Mouse (Mus musculus) embryonic facial prominence, embryonic 15.5 days (tissue): ENCODE measurements around the gene Msi2. TPM values are rescaled to one million over a fixed set of nuclear protein-coding genes. Genes with fewer than 3 reads are reported as not detected.

Experiments
- ATAC-seq: fragments of 200-750 bp; cut with Nextera tagmentation; 2 replicates; pipeline ENCODE4 v1.8.0; 2017; ENCODE audit warnings: low read depth, moderate TSS enrichment; ENCODE audit not compliant: insufficient number of reproducible peaks, low FRiP score, low TSS enrichment
- H3K27ac ChIP-seq: fragments of 300-500 bp; sonication (generic); replicated peaks from 2 replicates; pipeline ENCODE4 v1.5.1; 2015; ENCODE audit warnings: mild to moderate bottlenecking, inconsistent platforms
- H3K27me3 ChIP-seq: fragments of 300-500 bp; sonication (generic); 2 replicates; pipeline ENCODE4 v1.6.1; 2015; ENCODE audit warnings: inconsistent platforms
- H3K36me3 ChIP-seq: fragments of 300-500 bp; sonication (generic); 2 replicates; pipeline ENCODE4 v1.6.1; 2015; ENCODE audit warnings: mild to moderate bottlenecking, inconsistent platforms
- H3K4me1 ChIP-seq: fragments of 300-500 bp; sonication (generic); 2 replicates; pipeline ENCODE4 v1.6.1; 2015; ENCODE audit warnings: inconsistent platforms
- H3K4me2 ChIP-seq: fragments of 300-500 bp; sonication (generic); replicated peaks from 2 replicates; pipeline ENCODE4 v1.6.1; 2015; ENCODE audit warnings: mild to moderate bottlenecking, inconsistent platforms
- H3K4me3 ChIP-seq: fragments of 300-500 bp; sonication (generic); replicated peaks from 2 replicates; pipeline ENCODE4 v1.5.1; 2015; ENCODE audit warnings: mild to moderate bottlenecking, inconsistent platforms
- H3K9ac ChIP-seq: fragments of 300-500 bp; sonication (generic); 2 replicates; pipeline ENCODE4 v1.6.1; 2015; ENCODE audit warnings: inconsistent platforms
- H3K9me3 ChIP-seq: fragments of 300-500 bp; sonication (generic); replicated peaks from 2 replicates; pipeline ENCODE4 v1.6.1; 2016; ENCODE audit warnings: inconsistent platforms
- WGBS: fragments of 180-500 bp; shearing (Covaris S2); methylation state at CpG from one replicate; pipeline ENCODE4 v1.1.7; 2015; 5-methylcytosine and 5-hydroxymethylcytosine counted together
- polyA plus RNA-seq: library from polyadenylated mRNA; unstranded; fragments of >200 nt; fragmentation: Nextera tagmentation; extraction: Ambion mirVana; gene quantifications from 2 replicates; pipeline ENCODE4 v1.2.1, GENCODE M21; 2015

Gene Msi2
- polyA plus RNA-seq, 1 experiment from 2014 or later = 19.7 TPM

DNA sequence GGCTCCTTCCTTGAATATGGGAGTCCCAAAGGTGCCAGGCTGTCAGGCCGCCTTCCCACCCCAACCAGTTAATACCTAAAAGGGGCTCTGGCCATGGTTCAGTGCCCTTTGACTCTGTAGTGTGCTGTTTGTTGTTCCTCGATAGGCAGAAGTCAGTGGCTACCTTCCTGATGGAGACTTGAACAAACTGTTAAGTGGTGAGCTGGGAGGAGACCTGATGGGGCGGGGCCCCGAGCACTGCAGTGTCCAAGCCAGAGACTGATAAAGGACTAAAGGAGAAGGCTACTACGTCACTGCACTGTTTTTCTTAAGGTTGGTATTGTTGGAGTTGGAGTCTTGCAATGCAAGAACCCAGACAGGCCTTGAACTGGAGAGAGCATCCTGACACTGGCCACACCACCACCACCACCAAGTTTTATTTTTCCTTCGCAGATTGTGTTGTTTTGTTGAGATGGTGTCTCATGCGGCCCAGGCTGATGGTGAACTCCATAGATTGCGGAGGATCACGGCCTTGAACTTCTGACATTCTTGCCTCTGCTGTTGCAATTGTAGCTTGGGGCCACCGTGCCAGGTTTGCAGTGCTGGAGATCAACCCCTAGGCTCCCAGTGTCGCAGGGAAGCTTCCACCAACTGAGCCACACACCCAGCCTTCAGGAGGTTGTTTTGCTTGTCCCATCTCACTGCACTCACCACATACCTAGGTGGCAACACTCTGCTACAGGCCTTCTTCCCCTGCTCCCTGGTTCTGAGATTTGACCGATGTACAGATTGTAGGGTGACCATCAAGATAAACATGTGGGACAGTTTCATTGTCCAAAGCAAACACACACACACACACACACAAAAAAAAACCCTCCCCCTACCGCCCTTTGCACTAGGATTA lies 2.2 kb upstream of the Msi2 start:
- Histone ChIP-seq H3K9me3 (no peaks in the 10 kb centered on the region), H3K9ac (no peak overlapping the region), H3K4me1 (peaks cover 9% of the 10 kb centered on the region), H3K27me3 (0 out of 2 replicates have a peak, but pooled peaks cover 2% of the 10 kb centered on the region), H3K36me3 (no peaks in the 10 kb centered on the region), H3K4me2 (no peak overlapping the region), H3K27ac (no peak overlapping the region), H3K4me3 (no peak overlapping the region)
- WGBS = 84% methylated on average over 13 of the region's 13 CpGs
- ATAC-seq = no peak

DNA sequence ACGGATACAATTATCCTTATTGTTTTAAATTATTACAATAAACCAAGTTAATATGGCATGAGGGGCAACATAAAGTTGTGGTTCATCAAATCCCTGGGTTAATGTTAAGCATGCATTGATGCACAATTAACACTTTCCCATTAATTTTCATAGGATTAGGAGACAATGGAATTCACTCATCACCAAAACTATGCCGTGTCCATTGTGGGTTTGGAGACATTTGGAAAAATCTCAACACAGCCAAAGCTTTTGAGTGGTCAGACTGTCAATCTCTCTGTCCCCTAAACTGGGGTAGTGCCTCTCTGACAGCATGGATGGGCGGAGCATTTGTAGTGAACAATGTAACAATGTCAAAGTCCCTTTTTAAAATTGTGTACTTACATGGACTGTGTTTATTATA lies 1.3 kb upstream of the Msi2 start:
- Histone ChIP-seq H3K27me3 (0 out of 2 replicates have a peak, but pooled peaks cover 2% of the 10 kb centered on the region), H3K4me1 (peaks cover 18% of the 10 kb centered on the region), H3K36me3 (no peaks in the 10 kb centered on the region), H3K4me3 (peak overlapping the region; percentile 94; the same call in 1 of the 2 replicates), H3K9me3 (no peaks in the 10 kb centered on the region), H3K27ac (no peak overlapping the region), H3K9ac (no peak overlapping the region), H3K4me2 (no peak overlapping the region; the same call in 1 of the 2 replicates)
- 49% methylated on average over 3 of the region's 3 CpGs for WGBS
- no peak for ATAC-seq

DNA sequence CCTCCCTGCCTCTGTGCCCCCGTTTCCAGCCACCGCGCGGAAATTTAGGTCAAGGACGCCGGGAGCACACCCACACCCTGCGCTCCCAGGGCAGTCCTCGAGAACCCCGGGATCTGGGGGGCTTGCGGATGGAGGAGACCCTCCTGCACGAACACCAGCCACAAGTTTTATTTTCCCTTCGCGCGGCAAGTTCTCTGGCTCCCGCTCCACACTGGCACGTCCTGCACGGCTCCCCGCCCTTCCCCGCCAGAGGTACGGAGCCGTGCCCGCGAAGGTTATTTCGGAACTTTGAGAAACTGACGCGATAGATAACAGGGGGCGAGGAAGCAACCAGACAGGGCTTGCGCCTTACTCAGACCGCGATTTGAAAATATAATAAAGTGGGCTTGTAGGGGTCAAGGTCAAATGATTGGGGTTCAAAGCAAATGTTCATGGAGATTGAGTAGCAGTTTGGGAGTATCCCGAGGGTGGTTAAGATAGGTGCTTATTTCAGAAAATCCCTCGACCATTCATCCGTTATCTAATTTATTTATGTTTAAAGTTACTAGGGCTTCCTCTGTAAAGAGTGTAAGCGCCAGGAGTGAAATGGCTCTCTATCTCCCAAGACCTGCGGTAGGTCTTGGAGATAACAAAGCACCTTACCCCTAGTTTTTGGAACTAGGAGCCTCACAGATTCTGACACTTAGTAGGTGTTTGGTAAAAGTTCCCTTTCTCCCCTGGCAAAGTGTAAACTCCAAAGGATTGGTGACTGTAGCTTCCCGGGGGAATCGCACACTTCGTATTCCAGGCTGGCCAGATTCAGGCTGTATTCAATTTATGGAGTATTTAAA lies 668 bp upstream of the Msi2 start:
- H3K4me3 ChIP-seq = peak overlapping the region; percentile 94
- no peaks in the 10 kb centered on the region for H3K9me3 ChIP-seq
- H3K36me3 ChIP-seq = no peaks in the 10 kb centered on the region
- ATAC-seq = peak; percentile 64
- H3K9ac ChIP-seq = peak overlapping the region; percentile 73
- peak overlapping the region; percentile 90 for H3K4me2 ChIP-seq
- H3K4me1 ChIP-seq = peaks cover 20% of the 10 kb centered on the region
- WGBS = 5% methylated on average over 38 of the region's 38 CpGs
- H3K27ac ChIP-seq = peak overlapping the region; percentile 91
- 0 out of 2 replicates have a peak, but pooled peaks cover 2% of the 10 kb centered on the region for H3K27me3 ChIP-seq

DNA sequence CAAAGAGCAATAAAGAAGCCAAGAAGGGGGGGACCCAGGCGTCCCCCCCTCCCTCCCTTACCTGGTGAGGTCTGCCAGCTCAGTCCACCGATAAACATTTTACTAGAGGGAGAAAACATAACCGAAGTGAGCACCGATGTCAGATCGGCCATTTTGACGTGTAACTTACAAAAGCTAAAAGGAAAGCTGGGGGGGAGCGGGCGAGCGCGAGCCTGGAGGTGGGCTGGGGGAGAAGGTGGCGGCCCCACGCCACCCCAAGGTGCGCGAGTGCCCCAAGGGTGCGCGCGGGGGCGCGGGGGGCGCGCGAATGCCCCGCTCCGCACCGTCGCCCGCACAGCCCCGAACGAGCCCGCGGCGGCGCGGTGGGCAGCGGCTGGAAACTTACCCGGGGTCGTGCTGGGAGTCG lies 666 bp downstream of the Msi2 start:
- Histone ChIP-seq H3K9ac (peak overlapping the region; percentile 97), H3K9me3 (no peaks in the 10 kb centered on the region), H3K36me3 (no peaks in the 10 kb centered on the region), H3K27me3 (0 out of 2 replicates have a peak, but pooled peaks cover 2% of the 10 kb centered on the region), H3K4me2 (peak overlapping the region; percentile 90), H3K4me1 (peaks cover 27% of the 10 kb centered on the region), H3K4me3 (peak overlapping the region; percentile 94), H3K27ac (peak overlapping the region; percentile 91)
- ATAC-seq = peak; percentile 35
- 1% methylated on average over 38 of the region's 38 CpGs for WGBS

GRCm38 (mm10) chr11:88717016-88717643 lies 1.2 kb downstream of the Msi2 start:
- Histone ChIP-seq H3K27ac (peak overlapping the region; percentile 91), H3K4me3 (peak overlapping the region; percentile 94), H3K4me1 (peaks cover 27% of the 10 kb centered on the region), H3K9me3 (no peaks in the 10 kb centered on the region), H3K9ac (peak overlapping the region; percentile 97), H3K4me2 (peak overlapping the region; percentile 90), H3K27me3 (0 out of 2 replicates have a peak, but pooled peaks cover 2% of the 10 kb centered on the region), H3K36me3 (0 out of 2 replicates have a peak, but pooled peaks cover 4% of the 10 kb centered on the region)
- no peak for ATAC-seq
- WGBS = under 1% methylated on average over 19 of the region's 19 CpGs

GRCm38 (mm10) chr11:88716061-88716994 lies 2.0 kb downstream of the Msi2 start:
- WGBS = under 1% methylated on average over 23 of the region's 23 CpGs
- peak overlapping the region; percentile 94 for H3K4me3 ChIP-seq
- 0 out of 2 replicates have a peak, but pooled peaks cover 2% of the 10 kb centered on the region for H3K27me3 ChIP-seq
- H3K9me3 ChIP-seq = no peaks in the 10 kb centered on the region
- H3K4me1 ChIP-seq = peaks cover 27% of the 10 kb centered on the region
- H3K4me2 ChIP-seq = peak overlapping the region; percentile 90
- peak overlapping the region; percentile 91 for H3K27ac ChIP-seq
- peaks cover 12% of the 10 kb centered on the region for H3K36me3 ChIP-seq
- ATAC-seq = no peak
- peak overlapping the region; percentile 53 for H3K9ac ChIP-seq

DNA sequence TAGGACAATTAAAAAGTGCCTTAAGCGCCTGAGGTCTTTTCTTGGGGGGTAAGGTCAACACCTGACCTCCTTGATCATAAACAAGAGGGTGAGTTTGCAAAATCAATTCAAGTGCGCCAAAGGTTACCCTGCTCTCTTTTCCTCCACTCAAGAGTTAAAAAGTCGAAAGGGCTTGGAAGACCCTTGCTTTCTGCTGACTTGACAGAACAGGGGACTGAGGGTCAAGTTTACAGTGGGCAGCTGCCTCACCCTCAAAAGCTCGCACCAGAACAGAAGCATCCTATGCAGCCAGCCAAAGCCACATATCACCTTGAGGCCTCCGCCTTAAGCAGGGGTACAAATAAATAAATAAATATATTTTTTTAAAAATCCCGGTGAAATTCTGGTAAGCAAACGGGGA lies 3.0 kb downstream of the Msi2 start:
- Histone ChIP-seq H3K27ac (no peak overlapping the region), H3K4me1 (peaks cover 27% of the 10 kb centered on the region), H3K9ac (no peak overlapping the region), H3K36me3 (peaks cover 17% of the 10 kb centered on the region), H3K27me3 (no peaks in the 10 kb centered on the region), H3K4me2 (peak overlapping the region; percentile 90), H3K4me3 (peak overlapping the region; percentile 94), H3K9me3 (no peaks in the 10 kb centered on the region)
- WGBS = 41% methylated on average over 7 of the region's 7 CpGs
- ATAC-seq = no peak

GRCm38 (mm10) chr11:88714127-88714526 lies 4.2 kb downstream of the Msi2 start:
- 57% methylated on average over 7 of the region's 7 CpGs for WGBS
- Histone ChIP-seq H3K27ac (no peak overlapping the region), H3K27me3 (no peaks in the 10 kb centered on the region), H3K9ac (no peak overlapping the region), H3K9me3 (no peaks in the 10 kb centered on the region), H3K4me2 (no peak overlapping the region; the same call in 1 of the 2 replicates), H3K4me1 (peaks cover 27% of the 10 kb centered on the region), H3K36me3 (peaks cover 17% of the 10 kb centered on the region), H3K4me3 (no peak overlapping the region)
- ATAC-seq = no peak

- Histone ChIP-seq H3K4me2 (no peak overlapping the region), H3K36me3 (peaks cover 17% of the 10 kb centered on the region), H3K9me3 (no peaks in the 10 kb centered on the region), H3K9ac (no peak overlapping the region), H3K4me3 (no peak overlapping the region), H3K27me3 (no peaks in the 10 kb centered on the region), H3K4me1 (peaks cover 27% of the 10 kb centered on the region), H3K27ac (no peak overlapping the region)
- no peak for ATAC-seq
- 47% methylated on average over 9 of the region's 9 CpGs for WGBS
These were observed 4.8 kb downstream of the Msi2 start for GRCm38 (mm10) chr11:88713479-88713878.
